Mouse (Mus musculus): ENCODE data around the gene Slc2a5. TPM values are rescaled to one million over a fixed set of nuclear protein-coding genes. Genes with fewer than 3 reads are reported as not detected.

Slc2a5 gene
- polyA plus RNA-seq, 3 experiments from 2014 or later: not detected

Other genes starting within 250 kb of the Slc2a5 start
- gene Spsb1, start 164.2 kb upstream of the Slc2a5 start, polyA plus RNA-seq (2017; shearing (Covaris generic)): 1 to 10 TPM; 1.7 to 8.9 (median 7.9) TPM
- gene H6pd, start 110.3 kb upstream of the Slc2a5 start, polyA plus RNA-seq (2017; shearing (Covaris generic)): 1 to 10 TPM; 4.1 to 5.9 (median 5.0) TPM
- under 1 TPM; 0.16 to 0.36 (median 0.33) TPM for gene Gpr157, start 31.9 kb upstream of the Slc2a5 start, polyA plus RNA-seq (2017; shearing (Covaris generic))
- gene Slc2a7, start 29.7 kb downstream of the Slc2a5 start, polyA plus RNA-seq (2017; shearing (Covaris generic)): not detected
- not detected for gene Car6, start 82.0 kb downstream of the Slc2a5 start, polyA plus RNA-seq (2017; shearing (Covaris generic))
- gene Eno1, start 117.4 kb downstream of the Slc2a5 start, polyA plus RNA-seq (2017; shearing (Covaris generic)): 100 to 1,000 TPM; 503 to 566 (median 560) TPM
- 10 to 100 TPM; 10.1 to 32.0 (median 28.4) TPM for gene Rere, start 162.4 kb downstream of the Slc2a5 start, polyA plus RNA-seq (2017; shearing (Covaris generic))

All from inflammation-experienced regulatory T-cells, adult 6 months (primary cell).